Mouse (Mus musculus) liver, adult 2 months (tissue): ENCODE data around the gene Shmt2.

ENCODE experiments used
- CTCF ChIP-seq: fragments of 200-500 bp; IDR thresholded peaks from 2 replicates; pipeline ENCODE4 v1.5.1; 2011; ENCODE audit warnings: low read depth, low read length, control low read depth
- POLR2A ChIP-seq: fragments of 200-500 bp; IDR thresholded peaks from 2 replicates; pipeline ENCODE4 v1.6.1; 2011; ENCODE audit warnings: low read length, control low read depth; ENCODE audit not compliant: insufficient read depth; ENCODE audit errors: extremely low read depth

GRCm38 (mm10) chr10:127514111-127514698 lies 8.0 kb downstream of the Shmt2 start:
- TF ChIP-seq POLR2A (no peak), CTCF (no peak)
